Mouse (Mus musculus) kidney, postnatal 10 days (tissue): ENCODE measurements at regions not wholly inside any gene's neighbourhood (a gene's known extent, or its start where the extent isn't known, plus 50 kb on each side); places are given as distances from the start of the nearest gene placed in this dataset.

Experiments
- DNase-seq: peaks from one replicate; pipeline ENCODE4 v3.0.0; 2021; ENCODE audit warnings: mixed read lengths

GRCm38 (mm10) chr4:47772230-47772920 lies 272.6 kb upstream of the Nr4a3 start:
- no peak for DNase-seq

- no peak for DNase-seq
Observed at GRCm38 (mm10) chr4:47774664-47775063, 270.3 kb upstream of the Nr4a3 start.

GRCm38 (mm10) chr4:47781039-47781438 lies 263.9 kb upstream of the Nr4a3 start:
- DNase-seq = no peak

- DNase-seq = no peak
Observed at GRCm38 (mm10) chr4:47796977-47797376, 248.0 kb upstream of the Nr4a3 start.

- DNase-seq = no peak
Observed at GRCm38 (mm10) chr4:47799165-47799564, 245.8 kb upstream of the Nr4a3 start.

GRCm38 (mm10) chr4:47803111-47803510 lies 241.8 kb upstream of the Nr4a3 start:
- DNase-seq = no peak

- no peak for DNase-seq
Observed at GRCm38 (mm10) chr4:47807877-47808276, 237.1 kb upstream of the Nr4a3 start.

GRCm38 (mm10) chr4:47814030-47814429 lies 230.9 kb upstream of the Nr4a3 start:
- no peak for DNase-seq

GRCm38 (mm10) chr4:47818371-47819159 lies 226.4 kb upstream of the Nr4a3 start:
- no peak for DNase-seq

- no peak for DNase-seq
Observed at GRCm38 (mm10) chr4:47820562-47820961, 224.4 kb upstream of the Nr4a3 start.

GRCm38 (mm10) chr4:47823299-47823698 lies 221.7 kb upstream of the Nr4a3 start:
- no peak for DNase-seq

- DNase-seq = no peak
Observed at GRCm38 (mm10) chr4:47824083-47824482, 220.9 kb upstream of the Nr4a3 start.

GRCm38 (mm10) chr4:47832905-47833304 lies 212.0 kb upstream of the Nr4a3 start:
- no peak for DNase-seq

- DNase-seq = no peak
Observed at GRCm38 (mm10) chr4:47838411-47838810, 206.5 kb upstream of the Nr4a3 start.

- DNase-seq = no peak
Observed at GRCm38 (mm10) chr4:47842128-47842656, 202.8 kb upstream of the Nr4a3 start.

- no peak for DNase-seq
Observed at GRCm38 (mm10) chr4:47845239-47845638, 199.7 kb upstream of the Nr4a3 start.

GRCm38 (mm10) chr4:47846389-47847318 lies 198.3 kb upstream of the Nr4a3 start:
- no peak for DNase-seq

GRCm38 (mm10) chr4:47861151-47861550 lies 183.8 kb upstream of the Nr4a3 start:
- no peak for DNase-seq

GRCm38 (mm10) chr4:47870010-47870637 lies 174.8 kb upstream of the Nr4a3 start:
- no peak for DNase-seq

- DNase-seq = no peak
Observed at GRCm38 (mm10) chr4:47870638-47871019, 174.3 kb upstream of the Nr4a3 start.

GRCm38 (mm10) chr4:47881560-47881959 lies 163.4 kb upstream of the Nr4a3 start:
- no peak for DNase-seq

GRCm38 (mm10) chr4:47882076-47882475 lies 162.9 kb upstream of the Nr4a3 start:
- no peak for DNase-seq
